18 mouse cellular contexts compared by ENCODE assay signal in genomic region chr19:5431911-5432464, GRCm38 (mm10). TPM values are rescaled to one million over a fixed set of nuclear protein-coding genes. Genes with fewer than 3 reads are reported as not detected.
DNase-seq lines count a peak whose midpoint lies in the region; ATAC-seq and TF ChIP-seq lines count a peak whose summit lies in the region.
"Had no signal": no experiment of that assay in that cellular context is flagged by ENCODE, and none has a peak within 500 bp of the region (broad histone marks: within the 10 kb centered on the region; RNA-seq: fewer than 3 reads in every experiment).

No protein-coding gene starts in this region.

- no peaks in the 10 kb centered on the region for H3K27me3 ChIP-seq in lung, postnatal 0 days (replicated peaks; ENCODE audit: insufficient read depth, low read length)
- H3K27me3 ChIP-seq in hindbrain, embryonic 11.5 days (ENCODE audit: control insufficient read depth, insufficient read depth, low read length) = no peaks in the 10 kb centered on the region
- H3K27me3 ChIP-seq: liver, embryonic 13.5 days had no signal

- TF ChIP-seq POLR2A in lung, adult 2 months (IDR thresholded peaks at IDR 0.05; ENCODE audit: borderline replicate concordance, extremely low read depth, low read depth, low read length) = no peak
- no peak for TF ChIP-seq POLR2A in embryonic fibroblast, embryonic 13.5 days (IDR thresholded peaks at IDR 0.05; ENCODE audit: low read depth, low read length)

- H3K4me1 ChIP-seq in lung, postnatal 0 days (ENCODE audit: insufficient read depth, low read depth, low read length) = peaks cover 11% of the 10 kb centered on the region; the same call in 1 of the 2 replicates
- H3K4me1 ChIP-seq in lung, adult 2 months (ENCODE audit: control insufficient read depth, insufficient read depth, low read length) = peaks cover 17% of the 10 kb centered on the region
- H3K4me1 ChIP-seq in embryonic fibroblast, embryonic 13.5 days (ENCODE audit: control insufficient read depth, insufficient read depth, low read length) = peaks cover 49% of the 10 kb centered on the region
- H3K4me1 ChIP-seq in hindbrain, embryonic 11.5 days (replicated peaks; ENCODE audit: control insufficient read depth, insufficient read depth, low read length) = no peaks in the 10 kb centered on the region

- WGBS in lung, postnatal 0 days = 53% methylated on average over 4 of the region's 4 CpGs
- WGBS in lung, adult 2 months = 49% methylated on average over 4 of the region's 4 CpGs
- 78% methylated on average over 4 of the region's 4 CpGs for WGBS in hindbrain, embryonic 11.5 days

- no peak for TF ChIP-seq CTCF in lung, postnatal 0 days (IDR thresholded peaks at IDR 0.05)
- TF ChIP-seq CTCF in lung, adult 2 months (IDR thresholded peaks at IDR 0.05; ENCODE audit: insufficient read depth, low read length) = no peak
- no peak for TF ChIP-seq CTCF in embryonic fibroblast, embryonic 13.5 days (IDR thresholded peaks at IDR 0.05; ENCODE audit: borderline replicate concordance, insufficient read depth, low read length)

- peak; percentile 64 for ATAC-seq in lung, postnatal 0 days
- no peak for ATAC-seq in hindbrain, embryonic 11.5 days (ENCODE audit: low FRiP score)
- ATAC-seq: forebrain, postnatal 0 days; hindbrain, postnatal 0 days had no signal

- no peak overlapping the region for H3K4me3 ChIP-seq in lung, postnatal 0 days (ENCODE audit: low read depth, low read length)
- H3K4me3 ChIP-seq in lung, adult 2 months (replicated peaks; ENCODE audit: extremely low read depth, low read depth, low read length) = no peak overlapping the region
- no peak overlapping the region for H3K4me3 ChIP-seq in embryonic fibroblast, embryonic 13.5 days (ENCODE audit: insufficient read depth, low read length)
- H3K4me3 ChIP-seq in hindbrain, embryonic 11.5 days (ENCODE audit: low read depth, low read length) = no peak overlapping the region
- H3K4me3 ChIP-seq: erythroblast, embryonic 14.5 days; liver, embryonic 13.5 days had no signal

- peak overlapping the region; percentile 81; the same call in 1 of the 2 replicates for H3K27ac ChIP-seq in lung, postnatal 0 days (ENCODE audit: low read length)
- H3K27ac ChIP-seq in embryonic fibroblast, embryonic 13.5 days (ENCODE audit: insufficient read depth, low read length) = peak overlapping the region; percentile 37
- H3K27ac ChIP-seq in hindbrain, embryonic 11.5 days (ENCODE audit: low read depth, low read length) = no peak overlapping the region
- H3K27ac ChIP-seq: hindbrain, postnatal 0 days; liver, embryonic 13.5 days had no signal

- H3K9ac ChIP-seq in lung, postnatal 0 days (replicated peaks; ENCODE audit: low read depth) = no peak overlapping the region
- H3K9ac ChIP-seq in hindbrain, embryonic 11.5 days (ENCODE audit: low read depth, low read length) = no peak overlapping the region
- H3K9ac ChIP-seq: forebrain, postnatal 0 days; liver, embryonic 13.5 days had no signal

- no peaks in the 10 kb centered on the region for H3K9me3 ChIP-seq in lung, postnatal 0 days (ENCODE audit: low read length)
- H3K9me3 ChIP-seq in hindbrain, embryonic 11.5 days (ENCODE audit: control insufficient read depth, low read length) = no peaks in the 10 kb centered on the region
- H3K9me3 ChIP-seq: liver, embryonic 13.5 days had no signal

- no peak overlapping the region for H3K4me2 ChIP-seq in lung, postnatal 0 days (replicated peaks; ENCODE audit: low read depth, low read length)
- H3K4me2 ChIP-seq in hindbrain, embryonic 11.5 days (replicated peaks; ENCODE audit: low read depth, low read length) = no peak overlapping the region

- DNase-seq in gastrocnemius, adult 18-20 months (ENCODE audit: low spot score) = peak; percentile 54
- no peak for DNase-seq in gastrocnemius, adult 8-10 months (ENCODE audit: low spot score in 2 of 2)
- peak; percentile 86 for DNase-seq in lung, postnatal 0 days (ENCODE audit: low spot score)
- no peak for DNase-seq in lung, adult 2 months
- DNase-seq in left cerebral cortex, adult 8-10 months (ENCODE audit: low spot score in 2 of 2) = no peak
- DNase-seq in thymus, postnatal 25 days = no peak
- DNase-seq in hindbrain, embryonic 11.5 days (ENCODE audit: low spot score) = no peak
- DNase-seq: forebrain, postnatal 0 days; liver, embryonic 13.5 days; thymus, postnatal 4 days had no signal

- 0 out of 2 replicates have a peak, but pooled peaks have one; percentile 55 for TF ChIP-seq EP300 in lung, postnatal 0 days (IDR thresholded peaks at IDR 0.05)

- no peaks in the 10 kb centered on the region for H3K36me3 ChIP-seq in lung, postnatal 0 days (ENCODE audit: insufficient read depth, low read length)
- H3K36me3 ChIP-seq in hindbrain, embryonic 11.5 days (ENCODE audit: control insufficient read depth, insufficient read depth, low read length) = no peaks in the 10 kb centered on the region

RNA-seq across cellular contexts. Expression of gene AI837181, which starts 7.0 kb away (rescaled TPM):
- total RNA-seq in gastrocnemius, adult 18-20 months (2021) = 10 to 100 TPM; 32.9 to 36.2 TPM
- total RNA-seq in gastrocnemius, adult 8-10 months (2022) = 10 to 100 TPM; 33.7 to 38.3 (median 35.8) TPM
- polyA plus RNA-seq in lung, postnatal 0 days (2015; fragmentation: Nextera tagmentation; extraction: Ambion mirVana) = 61.7 and 63.6 TPM in 2 replicates
- 85.2 and 86.7 TPM in 2 replicates for polyA plus RNA-seq in lung, adult 2 months (2012; rRNA removed)
- 47.2 and 48.3 TPM in 2 replicates for polyA plus RNA-seq in embryonic fibroblast, embryonic 13.5 days (2011; ENCODE audit: insufficient read length, low read depth, missing spikeins)
- total RNA-seq in left cerebral cortex, adult 8-10 months (2022) = 10 to 100 TPM; 70.4 to 79.1 (median 75.0) TPM
- polyA plus RNA-seq in hindbrain, embryonic 11.5 days (2014; fragmentation: Nextera tagmentation; extraction: Ambion mirVana) = 33.4 and 35.2 TPM in 2 replicates

RNA-seq across cellular contexts. Expression of gene Drap1, which starts 7.2 kb away (rescaled TPM):
- total RNA-seq in gastrocnemius, adult 18-20 months (2021) = 100 to 1,000 TPM; 587 to 651 TPM
- total RNA-seq in gastrocnemius, adult 8-10 months (2022) = 100 to 1,000 TPM; 727 to 752 (median 743) TPM
- polyA plus RNA-seq in lung, postnatal 0 days (2015; fragmentation: Nextera tagmentation; extraction: Ambion mirVana) = 352 and 379 TPM in 2 replicates
- 151 and 176 TPM in 2 replicates for polyA plus RNA-seq in lung, adult 2 months (2012; rRNA removed)
- 152 and 169 TPM in 2 replicates for polyA plus RNA-seq in embryonic fibroblast, embryonic 13.5 days (2011; ENCODE audit: insufficient read length, low read depth, missing spikeins)
- 100 to 1,000 TPM; 253 to 272 (median 266) TPM for total RNA-seq in left cerebral cortex, adult 8-10 months (2022)
- polyA plus RNA-seq in hindbrain, embryonic 11.5 days (2014; fragmentation: Nextera tagmentation; extraction: Ambion mirVana) = 182 and 211 TPM in 2 replicates

RNA-seq across cellular contexts. Expression of gene Fosl1, which starts 15.4 kb away (rescaled TPM):
- total RNA-seq in gastrocnemius, adult 18-20 months (2021) = under 1 TPM; 0.17 to 0.34 TPM
- total RNA-seq in gastrocnemius, adult 8-10 months (2022) = not detected
- polyA plus RNA-seq in lung, postnatal 0 days (2015; fragmentation: Nextera tagmentation; extraction: Ambion mirVana) = 0.31 TPM in 1 of 2 replicates, not detected in the other
- polyA plus RNA-seq in lung, adult 2 months (2012; rRNA removed) = 0.34 and 0.36 TPM in 2 replicates
- 13.4 and 35.0 TPM in 2 replicates for polyA plus RNA-seq in embryonic fibroblast, embryonic 13.5 days (2011; ENCODE audit: insufficient read length, low read depth, missing spikeins)
- total RNA-seq in left cerebral cortex, adult 8-10 months (2022) = not detected
- 0.13 TPM in 1 of 2 replicates, not detected in the other for polyA plus RNA-seq in hindbrain, embryonic 11.5 days (2014; fragmentation: Nextera tagmentation; extraction: Ambion mirVana)
- total RNA-seq: gastrocnemius, postnatal 4 days; hindbrain, postnatal 0 days; left cerebral cortex, postnatal 10 days had no signal
- polyA plus RNA-seq: forebrain, postnatal 0 days; hindbrain, postnatal 0 days; kidney, embryonic 14.5 days; liver, embryonic 13.5 days; neural tube, embryonic 14.5 days; stomach, embryonic 16.5 days had no signal

RNA-seq across cellular contexts. Expression of gene Ccdc85b, which starts 25.7 kb away (rescaled TPM):
- 1 to 10 TPM; 4.0 to 5.1 TPM for total RNA-seq in gastrocnemius, adult 18-20 months (2021)
- total RNA-seq in gastrocnemius, adult 8-10 months (2022) = 1 to 10 TPM; 5.5 to 8.1 (median 6.3) TPM
- 14.4 and 18.0 TPM in 2 replicates for polyA plus RNA-seq in lung, postnatal 0 days (2015; fragmentation: Nextera tagmentation; extraction: Ambion mirVana)
- polyA plus RNA-seq in lung, adult 2 months (2012; rRNA removed) = 15.8 and 17.0 TPM in 2 replicates
- 3.0 and 5.2 TPM in 2 replicates for polyA plus RNA-seq in embryonic fibroblast, embryonic 13.5 days (2011; ENCODE audit: insufficient read length, low read depth, missing spikeins)
- total RNA-seq in left cerebral cortex, adult 8-10 months (2022) = 10 to 100 TPM; 26.2 to 30.7 (median 29.4) TPM
- 6.6 and 6.9 TPM in 2 replicates for polyA plus RNA-seq in hindbrain, embryonic 11.5 days (2014; fragmentation: Nextera tagmentation; extraction: Ambion mirVana)

RNA-seq across cellular contexts. Expression of gene Fibp, which starts 28.4 kb away (rescaled TPM):
- 10 to 100 TPM; 33.7 to 38.5 TPM for total RNA-seq in gastrocnemius, adult 18-20 months (2021)
- 10 to 100 TPM; 29.2 to 35.1 (median 32.8) TPM for total RNA-seq in gastrocnemius, adult 8-10 months (2022)
- 133 and 135 TPM in 2 replicates for polyA plus RNA-seq in lung, postnatal 0 days (2015; fragmentation: Nextera tagmentation; extraction: Ambion mirVana)
- 129 and 144 TPM in 2 replicates for polyA plus RNA-seq in lung, adult 2 months (2012; rRNA removed)
- polyA plus RNA-seq in embryonic fibroblast, embryonic 13.5 days (2011; ENCODE audit: insufficient read length, low read depth, missing spikeins) = 53.1 and 66.3 TPM in 2 replicates
- total RNA-seq in left cerebral cortex, adult 8-10 months (2022) = 100 to 1,000 TPM in 1 of 4 experiments, 10 to 100 TPM in 3; 89.0 to 124 (median 93.6) TPM
- polyA plus RNA-seq in hindbrain, embryonic 11.5 days (2014; fragmentation: Nextera tagmentation; extraction: Ambion mirVana) = 103 and 119 TPM in 2 replicates

Comparison
In these comparisons a context has a peak if more than half of its experiments do, and no peak if none do; other contexts are left out.
1. DNase-seq: peak in gastrocnemius, adult 18-20 months (single experiment) and lung, postnatal 0 days (single experiment); none in gastrocnemius, adult 8-10 months (0 of 2), lung, adult 2 months (single experiment), left cerebral cortex, adult 8-10 months (0 of 2), thymus, postnatal 25 days (single experiment) and hindbrain, embryonic 11.5 days (single experiment).
2. RNA of gene Fosl1, which starts 15.4 kb away (polyA plus RNA-seq): 13.4 to 35.0 TPM in embryonic fibroblast, embryonic 13.5 days; 0.34 to 0.36 TPM in lung, adult 2 months, 0.31 TPM in lung, postnatal 0 days and 0.13 TPM in hindbrain, embryonic 11.5 days; every median in the first group is over 10 times any median in the second.